Mouse (Mus musculus) heart, embryonic 15.5 days (tissue): Measurements from ENCODE around the gene Ckm. TPM values are rescaled to one million over a fixed set of nuclear protein-coding genes. Genes with fewer than 3 reads are reported as not detected.

ENCODE experiments used
- ATAC-seq: fragments of 200-750 bp; cut with Nextera tagmentation; replicated peaks from 2 replicates; pipeline ENCODE4 v1.8.0; 2017; ENCODE audit warnings: low read depth, moderate TSS enrichment; ENCODE audit not compliant: insufficient number of reproducible peaks, insufficient read depth, low FRiP score
- H3K27ac ChIP-seq: fragments of 300-500 bp; sonication (generic); 2 replicates; pipeline ENCODE4 v1.5.1; 2015; ENCODE audit warnings: mild to moderate bottlenecking, inconsistent platforms
- H3K27me3 ChIP-seq: fragments of 300-500 bp; sonication (generic); 2 replicates; pipeline ENCODE4 v1.6.1; 2015; ENCODE audit warnings: inconsistent platforms
- H3K36me3 ChIP-seq: fragments of 300-500 bp; sonication (generic); 2 replicates; pipeline ENCODE4 v1.6.1; 2015; ENCODE audit warnings: mild to moderate bottlenecking, inconsistent platforms
- H3K4me1 ChIP-seq: fragments of 300-500 bp; sonication (generic); replicated peaks from 2 replicates; pipeline ENCODE4 v1.6.1; 2015; ENCODE audit warnings: inconsistent platforms
- H3K4me2 ChIP-seq: fragments of 300-500 bp; sonication (generic); 2 replicates; pipeline ENCODE4 v1.6.1; 2015; ENCODE audit warnings: inconsistent platforms, mild to moderate bottlenecking, moderate library complexity
- H3K4me3 ChIP-seq: fragments of 300-500 bp; sonication (generic); 2 replicates; pipeline ENCODE4 v1.5.1; 2015; ENCODE audit warnings: mild to moderate bottlenecking, inconsistent platforms
- H3K9ac ChIP-seq: fragments of 300-500 bp; sonication (generic); 2 replicates; pipeline ENCODE4 v1.6.1; 2015; ENCODE audit warnings: mild to moderate bottlenecking, inconsistent platforms
- H3K9me3 ChIP-seq: fragments of 300-500 bp; sonication (generic); replicated peaks from 2 replicates; pipeline ENCODE4 v1.6.1; 2016; ENCODE audit warnings: inconsistent platforms
- WGBS: fragments of 180-500 bp; shearing (Covaris S2); methylation state at CpG from one replicate; pipeline ENCODE4 v1.1.7; 2015; ENCODE audit warnings: mixed read lengths; 5-methylcytosine and 5-hydroxymethylcytosine counted together
- polyA plus RNA-seq: library from polyadenylated mRNA; unstranded; fragments of >200 nt; fragmentation: Nextera tagmentation; extraction: Ambion mirVana; gene quantifications from 2 replicates; pipeline ENCODE4 v1.2.1, GENCODE M21; 2015

Gene Ckm
- polyA plus RNA-seq, 1 experiment from 2014 or later: 2,052 TPM

DNA sequence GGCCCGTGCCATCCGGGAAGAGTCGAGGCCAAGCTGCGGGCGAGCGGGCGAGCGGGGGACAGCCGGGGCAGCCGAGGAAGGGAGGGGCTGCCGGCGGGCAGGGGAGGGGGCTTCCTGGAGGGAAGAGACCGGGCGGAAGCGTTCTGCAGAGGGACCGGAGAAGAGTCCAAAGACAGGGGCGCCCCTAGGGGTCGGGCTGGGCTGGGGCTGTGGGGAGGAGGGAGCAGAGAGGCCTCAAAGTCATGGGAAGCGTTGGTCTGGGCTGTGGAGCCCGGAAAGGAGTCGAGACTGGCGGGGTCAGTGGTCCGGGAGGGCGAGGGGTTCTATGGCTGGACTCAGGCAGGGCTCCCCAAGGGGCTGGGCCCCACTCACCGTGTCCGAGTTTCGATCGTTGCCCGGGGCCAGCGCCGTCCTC lies 53.5 kb downstream of the Ckm start:
- Histone ChIP-seq H3K4me3 (peak overlapping the region; percentile 93), H3K4me2 (peak overlapping the region; percentile 86), H3K27me3 (no peaks in the 10 kb centered on the region), H3K9me3 (no peaks in the 10 kb centered on the region), H3K9ac (peak overlapping the region; percentile 94), H3K4me1 (peaks cover 30% of the 10 kb centered on the region), H3K36me3 (no peaks in the 10 kb centered on the region), H3K27ac (peak overlapping the region; percentile 82)
- under 1% methylated on average over 28 of the region's 31 CpGs for WGBS
- peak; percentile 74 for ATAC-seq

DNA sequence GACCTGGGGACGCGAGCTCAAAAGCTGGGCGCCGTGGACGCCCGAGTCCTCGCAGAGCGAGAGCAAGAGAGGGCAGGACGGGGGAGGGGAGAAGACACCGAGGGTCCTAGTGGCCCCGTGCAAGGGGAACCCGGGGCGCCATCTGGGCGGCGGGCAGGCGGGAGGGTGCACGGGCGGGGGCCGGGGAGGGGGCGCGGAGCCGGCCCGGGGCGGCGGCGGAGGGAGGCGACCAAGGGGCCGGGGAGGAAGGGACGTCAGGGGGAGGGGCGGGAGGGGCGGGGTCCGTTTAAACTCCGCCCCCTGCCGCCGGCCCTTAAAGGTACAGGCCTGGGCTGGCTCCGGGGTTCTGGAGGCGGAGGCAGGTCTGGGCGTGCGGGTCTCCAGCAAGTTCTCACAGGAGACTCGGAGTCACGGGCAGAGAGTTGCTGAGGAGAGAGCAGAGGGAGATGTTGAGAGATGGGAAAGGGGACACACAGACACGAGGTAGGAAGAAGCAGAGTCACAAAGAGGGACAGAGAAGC lies 54.1 kb downstream of the Ckm start, which contains the start of gene Mark4:
Gene Mark4, minus strand, starts transcription at position 231 of the 521 bp plus-strand sequence.
- Histone ChIP-seq H3K9ac (peak within 1 kb of the TSS; percentile 94), H3K27me3 (no peaks in the 10 kb centered on the region), H3K4me1 (peaks cover 30% of the 10 kb centered on the region), H3K27ac (peak within 1 kb of the TSS; percentile 82), H3K4me3 (peak within 1 kb of the TSS; percentile 93), H3K9me3 (no peaks in the 10 kb centered on the region), H3K36me3 (no peaks in the 10 kb centered on the region), H3K4me2 (peak within 1 kb of the TSS; percentile 86)
- 2% methylated on average over 34 of the region's 42 CpGs for WGBS
- ATAC-seq: peak; percentile 82

DNA sequence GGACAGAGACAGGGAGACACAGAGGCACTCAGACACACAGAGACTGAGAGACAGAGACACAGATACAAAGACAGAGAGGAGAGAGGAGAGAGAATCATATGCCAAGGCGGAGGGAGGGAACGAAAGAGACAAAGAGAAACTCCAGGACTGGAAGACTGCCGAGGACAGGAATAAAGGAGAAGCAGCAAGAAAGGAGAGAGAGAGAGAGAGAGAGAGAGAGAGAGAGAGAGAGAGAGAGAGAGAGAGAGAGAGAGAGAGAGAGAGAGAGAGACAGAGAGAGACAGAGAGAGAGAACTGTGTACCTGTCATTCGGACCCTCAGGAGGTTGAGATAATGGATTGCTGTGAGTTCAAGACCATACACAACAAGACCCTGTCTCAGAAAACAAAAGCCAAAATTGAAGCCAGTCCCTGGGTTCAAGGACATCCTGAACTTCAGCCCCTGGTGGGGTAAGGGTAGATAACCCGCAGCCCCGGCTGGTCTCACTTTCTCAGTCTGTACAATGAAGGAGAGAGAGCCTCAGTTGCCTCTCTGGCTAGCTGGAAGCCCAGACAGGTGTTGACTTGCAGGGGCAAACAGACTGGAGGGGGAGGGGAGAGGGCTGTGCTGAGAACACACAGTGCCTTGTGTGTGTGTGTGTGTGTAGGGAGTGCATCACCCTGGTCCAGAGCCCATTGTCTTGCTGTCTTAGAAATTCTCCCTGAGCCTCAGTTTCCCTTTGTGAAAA lies 54.7 kb downstream of the Ckm start:
- no peaks in the 10 kb centered on the region for H3K9me3 ChIP-seq
- H3K36me3 ChIP-seq: no peaks in the 10 kb centered on the region
- H3K27me3 ChIP-seq: no peaks in the 10 kb centered on the region
- peak overlapping the region; percentile 58; the same call in 1 of the 2 replicates for H3K27ac ChIP-seq
- peak overlapping the region; percentile 93 for H3K4me3 ChIP-seq
- H3K4me2 ChIP-seq: peak overlapping the region; percentile 86
- peak overlapping the region; percentile 94 for H3K9ac ChIP-seq
- WGBS: 18% methylated on average over 6 of the region's 6 CpGs
- H3K4me1 ChIP-seq: peaks cover 31% of the 10 kb centered on the region
- ATAC-seq: no peak

DNA sequence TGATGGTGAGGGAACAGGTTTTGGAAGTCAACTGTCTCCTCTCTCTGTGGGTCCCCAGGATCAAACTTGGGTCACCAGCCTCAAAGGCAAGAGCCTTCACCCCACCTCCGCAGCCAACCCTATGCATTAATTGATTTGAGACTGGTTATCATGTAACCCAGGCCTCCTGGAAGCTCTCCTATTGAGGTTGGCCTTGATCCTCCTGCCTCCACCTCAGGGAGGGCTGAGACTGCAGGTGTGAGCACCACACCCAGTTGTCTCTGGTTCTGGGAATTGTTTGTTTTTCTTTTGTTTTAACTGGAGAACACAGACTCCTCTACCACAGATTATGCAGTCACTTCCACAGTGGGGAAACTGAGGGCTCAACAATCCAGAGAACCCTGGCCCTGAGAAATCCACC lies 55.9 kb downstream of the Ckm start:
- H3K27me3 ChIP-seq: no peaks in the 10 kb centered on the region
- H3K27ac ChIP-seq: no peak overlapping the region
- no peak for ATAC-seq
- no peaks in the 10 kb centered on the region for H3K9me3 ChIP-seq
- peaks cover 43% of the 10 kb centered on the region for H3K4me1 ChIP-seq
- H3K4me2 ChIP-seq: no peak overlapping the region
- 76% methylated on average over 1 of the region's 1 CpGs for WGBS
- no peaks in the 10 kb centered on the region for H3K36me3 ChIP-seq
- H3K9ac ChIP-seq: no peak overlapping the region
- no peak overlapping the region for H3K4me3 ChIP-seq

DNA sequence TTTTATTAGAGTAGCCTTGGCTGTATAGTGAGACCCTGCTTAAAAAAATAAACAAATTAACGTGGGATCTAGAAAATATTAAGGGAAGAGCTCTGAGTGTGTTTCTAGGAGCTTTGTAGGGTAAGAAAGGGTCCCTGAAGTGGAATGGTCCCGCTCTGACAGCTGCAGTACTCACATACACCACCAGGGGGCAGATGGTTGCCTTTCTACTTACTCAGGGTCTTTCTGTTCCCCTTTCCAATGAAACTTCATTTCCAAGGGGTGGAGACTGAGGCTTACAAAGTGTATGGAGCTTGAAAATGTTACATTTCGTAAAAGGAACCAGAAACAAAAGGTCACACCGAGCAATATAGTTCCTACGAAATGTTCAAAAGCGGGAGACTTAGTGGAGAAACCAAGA lies 56.9 kb downstream of the Ckm start:
- Histone ChIP-seq H3K4me3 (no peak overlapping the region), H3K9ac (no peak overlapping the region), H3K27ac (no peak overlapping the region), H3K4me1 (peaks cover 36% of the 10 kb centered on the region), H3K9me3 (no peaks in the 10 kb centered on the region), H3K27me3 (0 out of 2 replicates have a peak, but pooled peaks cover 4% of the 10 kb centered on the region), H3K4me2 (no peak overlapping the region), H3K36me3 (no peaks in the 10 kb centered on the region)
- ATAC-seq: no peak
- WGBS: 8% methylated on average over 6 of the region's 6 CpGs

DNA sequence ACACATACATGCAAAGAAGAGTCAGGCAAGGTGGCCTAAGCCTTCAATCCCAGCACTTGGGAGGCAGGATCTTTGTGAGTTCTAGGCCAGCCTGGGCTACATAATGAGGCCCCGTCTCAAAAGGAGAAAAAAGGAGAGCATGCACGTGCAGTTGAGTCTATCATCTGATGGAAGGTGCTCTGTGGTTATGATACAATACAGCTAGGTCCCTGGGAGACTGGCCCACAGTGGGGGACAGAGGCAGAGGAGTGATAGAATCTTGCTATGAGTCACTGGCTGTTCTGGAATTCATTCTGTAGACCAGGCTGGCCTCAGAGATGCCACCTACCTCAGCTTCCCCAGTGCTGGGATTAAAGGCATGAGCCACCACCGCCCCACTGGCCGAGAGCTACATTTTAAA lies 57.9 kb downstream of the Ckm start:
- H3K9ac ChIP-seq: no peak overlapping the region
- peak overlapping the region; percentile 27; the same call in 1 of the 2 replicates for H3K27ac ChIP-seq
- peaks cover 27% of the 10 kb centered on the region for H3K4me1 ChIP-seq
- no peak overlapping the region for H3K4me3 ChIP-seq
- H3K27me3 ChIP-seq: peaks cover 12% of the 10 kb centered on the region; the same call in 1 of the 2 replicates
- H3K4me2 ChIP-seq: peak overlapping the region; percentile 29
- WGBS: 65% methylated on average over 4 of the region's 4 CpGs
- no peaks in the 10 kb centered on the region for H3K36me3 ChIP-seq
- H3K9me3 ChIP-seq: no peaks in the 10 kb centered on the region
- ATAC-seq: no peak

DNA sequence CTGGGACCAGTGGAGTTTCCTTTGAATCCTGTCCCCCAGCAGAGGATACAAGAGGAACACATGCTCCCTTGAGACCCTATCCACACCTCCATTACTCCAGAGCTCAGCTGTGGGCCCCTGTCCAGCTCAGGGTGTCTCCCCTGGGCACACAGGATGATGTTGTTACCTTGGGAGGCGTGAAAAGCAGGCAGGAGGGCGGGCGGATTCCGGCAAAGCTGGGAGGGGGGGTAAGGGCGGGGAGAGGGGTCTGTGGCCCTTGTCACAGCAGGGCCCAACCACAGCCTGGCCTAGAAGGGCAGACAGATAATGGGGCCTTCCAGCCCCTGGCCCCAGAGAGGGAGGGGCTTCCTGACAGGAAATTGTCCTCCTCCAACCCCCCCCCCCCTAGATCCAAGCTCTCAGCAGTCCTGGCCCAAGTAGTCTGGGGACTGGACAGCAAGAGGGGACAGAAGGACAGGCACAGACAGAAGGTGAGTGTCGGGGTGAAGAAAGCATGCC lies 58.4 kb downstream of the Ckm start, which contains the start of gene Exoc3l2:
Gene Exoc3l2, plus strand, starts transcription at position 448 of the 498 bp plus-strand sequence.
- no peak; the same call in 1 of the 2 replicates for ATAC-seq
- Histone ChIP-seq H3K9ac (peak within 1 kb of the TSS; percentile 17; the same call in 1 of the 2 replicates), H3K4me1 (peaks cover 23% of the 10 kb centered on the region), H3K27ac (peak within 1 kb of the TSS; percentile 27; the same call in 1 of the 2 replicates), H3K27me3 (peaks cover 13% of the 10 kb centered on the region; the same call in 1 of the 2 replicates), H3K4me2 (peak within 1 kb of the TSS; percentile 29), H3K9me3 (no peaks in the 10 kb centered on the region), H3K36me3 (no peaks in the 10 kb centered on the region), H3K4me3 (peak within 1 kb of the TSS; percentile 26)
- WGBS: 34% methylated on average over 6 of the region's 6 CpGs

DNA sequence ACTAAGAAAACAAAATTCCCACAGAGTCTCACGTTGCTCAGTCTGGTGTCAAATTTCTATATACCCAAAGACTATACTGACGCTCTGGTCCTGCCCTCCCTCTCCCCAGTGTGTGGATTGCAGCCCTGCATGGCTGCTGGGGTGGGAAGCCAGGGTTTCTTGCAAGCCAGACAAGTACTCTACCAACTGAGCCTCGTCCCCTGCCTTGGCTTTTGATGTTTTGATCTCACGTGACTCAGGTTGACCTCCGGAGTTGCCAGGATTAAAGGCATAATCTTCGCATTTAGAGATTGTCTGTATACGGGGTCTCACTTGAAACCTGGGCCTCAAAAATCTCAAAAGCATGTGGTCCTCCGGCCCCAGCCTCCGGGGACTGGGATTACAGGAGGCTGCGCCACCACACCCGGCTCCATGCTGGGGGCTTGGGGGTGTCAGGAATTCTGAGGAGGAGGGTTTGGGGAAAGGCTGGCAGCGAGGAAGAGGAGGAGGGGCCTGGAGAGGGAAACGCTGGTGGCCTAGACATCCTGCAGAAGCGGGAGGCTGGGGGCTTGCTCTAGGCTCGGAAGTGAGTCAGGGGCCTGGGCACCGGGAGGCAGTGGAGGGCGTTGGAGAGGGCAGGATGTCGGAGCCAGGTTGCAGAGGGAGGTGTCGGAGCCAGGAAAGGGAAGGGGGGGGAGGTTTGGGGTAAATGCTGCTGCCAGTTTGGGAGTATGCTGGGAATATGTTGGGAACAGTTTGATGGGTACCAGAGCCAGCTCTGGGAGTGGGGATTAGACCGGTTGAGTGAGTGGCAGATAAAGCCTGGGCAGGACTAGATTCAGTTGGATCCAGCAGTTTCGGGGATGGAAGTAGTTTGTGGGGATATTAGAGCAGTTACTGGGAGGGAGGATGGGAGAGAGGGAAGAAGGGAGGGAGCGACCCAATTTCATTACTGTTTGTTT lies 60.1 kb downstream of the Ckm start:
- Histone ChIP-seq H3K36me3 (no peaks in the 10 kb centered on the region), H3K27ac (0 out of 2 replicates have a peak overlapping the region, but pooled peaks have one; percentile 5), H3K4me1 (peaks cover 23% of the 10 kb centered on the region), H3K9ac (peak overlapping the region; percentile 28; the same call in 1 of the 2 replicates), H3K9me3 (no peaks in the 10 kb centered on the region), H3K4me3 (no peak overlapping the region), H3K4me2 (peak overlapping the region; percentile 36), H3K27me3 (peaks cover 22% of the 10 kb centered on the region)
- 14% methylated on average over 22 of the region's 22 CpGs for WGBS
- 0 out of 2 replicates have a peak, but pooled peaks have one; percentile 19 for ATAC-seq

DNA sequence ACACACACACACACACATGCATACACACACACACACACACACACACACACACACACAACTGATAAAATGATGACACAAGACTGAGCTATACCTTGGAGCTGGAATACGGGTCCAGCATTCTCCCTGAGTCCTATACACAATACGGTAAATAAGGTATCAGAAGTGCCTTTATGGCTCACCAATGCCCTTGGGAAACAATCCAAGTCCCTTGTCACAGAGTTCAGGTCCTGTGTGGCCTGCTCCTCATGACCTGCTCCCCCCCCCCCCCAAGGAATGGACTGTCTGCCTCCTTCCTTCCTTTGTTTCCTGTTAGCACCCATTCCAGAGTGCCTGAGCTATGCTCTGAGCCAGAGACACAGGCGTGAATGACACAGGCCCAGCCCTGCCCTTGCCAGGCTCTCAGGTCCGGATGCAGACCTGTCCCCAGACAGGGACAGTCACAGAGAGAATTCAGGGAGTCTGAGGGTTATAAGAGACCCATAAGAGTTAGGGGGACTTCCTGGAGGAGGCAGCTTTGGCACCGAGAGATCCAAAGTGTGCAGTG lies 62.1 kb downstream of the Ckm start:
- ATAC-seq: no peak
- Histone ChIP-seq H3K4me3 (no peak overlapping the region), H3K9ac (no peak overlapping the region), H3K27me3 (peaks cover 41% of the 10 kb centered on the region), H3K9me3 (no peaks in the 10 kb centered on the region), H3K27ac (no peak overlapping the region), H3K4me2 (no peak overlapping the region), H3K4me1 (peaks cover 22% of the 10 kb centered on the region), H3K36me3 (no peaks in the 10 kb centered on the region)
- WGBS: 49% methylated on average over 5 of the region's 5 CpGs

DNA sequence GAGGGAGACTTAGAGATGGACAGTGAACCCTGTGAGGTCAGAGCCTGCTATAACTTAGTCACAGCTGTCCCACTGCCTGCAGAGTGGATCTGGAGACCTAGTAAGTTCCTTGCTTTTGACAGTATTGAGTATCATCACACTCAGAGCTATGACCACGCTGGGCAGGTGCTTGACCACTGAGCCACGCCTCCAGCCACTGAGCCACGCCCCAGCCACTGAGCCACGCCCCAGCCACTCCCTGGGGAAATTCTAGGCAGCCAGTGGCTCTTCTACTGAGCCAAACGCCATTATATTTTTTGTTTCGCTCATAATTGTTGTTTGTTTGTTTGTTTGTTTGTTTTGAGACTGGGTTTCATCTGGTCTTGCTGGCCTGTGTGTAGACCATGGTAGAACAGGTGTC lies 63.1 kb downstream of the Ckm start:
- no peak overlapping the region for H3K9ac ChIP-seq
- 41% methylated on average over 6 of the region's 6 CpGs for WGBS
- no peak for ATAC-seq
- peaks cover 50% of the 10 kb centered on the region for H3K27me3 ChIP-seq
- H3K27ac ChIP-seq: no peak overlapping the region
- H3K4me2 ChIP-seq: no peak overlapping the region
- no peak overlapping the region for H3K4me3 ChIP-seq
- H3K36me3 ChIP-seq: no peaks in the 10 kb centered on the region
- peaks cover 19% of the 10 kb centered on the region for H3K4me1 ChIP-seq
- H3K9me3 ChIP-seq: no peaks in the 10 kb centered on the region
